Mouse (Mus musculus) megakaryocyte-erythroid progenitor cell, adult 5-6 weeks (primary cell): ENCODE measurements at regions not wholly inside any gene's neighbourhood (a gene's known extent, or its start where the extent isn't known, plus 50 kb on each side); places are given as distances from the start of the nearest gene placed in this dataset.

Source experiments
- ATAC-seq: replicated peaks from 2 replicates; pipeline ENCODE4 v1.8.0; 2016; ENCODE audit warnings: mild to moderate bottlenecking, inconsistent platforms; ENCODE audit not compliant: severe bottlenecking, poor library complexity, low FRiP score, low TSS enrichment

DNA sequence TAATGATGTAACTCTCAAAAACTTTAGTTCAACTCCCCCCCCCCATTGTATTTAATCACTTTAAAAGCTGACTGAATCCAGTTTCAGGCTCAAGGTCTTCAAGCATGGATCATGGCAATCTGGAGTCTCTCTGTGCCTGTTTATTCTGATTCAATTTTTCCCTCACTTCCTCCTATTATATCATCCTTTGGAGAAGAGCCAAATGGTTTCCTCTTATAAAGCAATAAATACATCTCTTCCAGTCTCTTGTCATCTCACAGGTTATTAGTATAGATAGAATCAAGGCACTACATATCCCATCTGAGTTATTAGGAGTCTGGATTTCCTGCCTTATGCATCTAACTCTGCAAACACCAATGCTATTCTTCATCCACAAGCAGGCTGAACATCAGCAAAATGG is 530.2 kb upstream of the Pdcd1 start:
- no peak for ATAC-seq

- no peak for ATAC-seq
Measured at GRCm38 (mm10) chr1:94581650-94582405, 529.5 kb upstream of the Pdcd1 start.

- ATAC-seq = no peak
Measured at GRCm38 (mm10) chr1:94532773-94533541, 480.6 kb upstream of the Pdcd1 start.

- no peak for ATAC-seq
Measured at GRCm38 (mm10) chr1:94504080-94504520, 451.7 kb upstream of the Pdcd1 start.

GRCm38 (mm10) chr1:94503379-94504079 is 451.2 kb upstream of the Pdcd1 start:
- ATAC-seq = no peak

DNA sequence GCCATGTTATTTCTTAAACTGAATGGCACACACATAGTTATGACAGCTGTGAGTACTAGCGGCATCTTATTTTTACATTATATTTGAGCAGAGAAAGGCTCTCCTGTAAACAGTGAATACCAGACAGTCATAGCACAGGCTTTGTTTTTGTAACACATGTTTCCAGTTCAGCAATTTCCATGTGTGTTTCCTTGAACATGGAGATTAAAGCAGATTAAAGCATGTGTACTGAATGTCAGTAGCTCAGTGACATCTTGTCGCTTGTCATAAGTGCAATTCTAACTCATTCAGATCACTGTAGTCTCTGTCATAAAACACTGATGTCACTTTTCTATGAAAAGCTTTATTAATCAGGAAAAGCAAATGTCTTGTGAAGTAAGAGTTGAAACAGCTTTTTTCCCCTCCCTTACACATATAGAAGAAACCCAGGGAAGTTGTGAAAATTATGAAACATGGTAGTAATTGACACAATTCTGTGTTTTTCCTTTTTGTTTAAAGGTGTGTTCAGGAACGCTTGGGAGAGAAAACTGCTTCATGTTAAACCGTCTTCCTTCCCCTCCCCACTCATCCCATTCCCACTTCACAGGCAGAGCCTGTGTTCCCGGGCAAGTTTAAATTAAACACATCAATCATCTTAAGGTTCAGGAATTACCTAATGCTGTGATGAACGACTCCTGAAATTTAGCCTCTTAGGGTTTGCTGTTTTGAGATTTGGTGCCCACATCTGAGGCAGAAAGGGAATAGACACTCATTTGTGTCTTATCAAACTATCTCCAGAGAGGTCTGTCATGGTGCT is 449.9 kb upstream of the Pdcd1 start:
- ATAC-seq = no peak

DNA sequence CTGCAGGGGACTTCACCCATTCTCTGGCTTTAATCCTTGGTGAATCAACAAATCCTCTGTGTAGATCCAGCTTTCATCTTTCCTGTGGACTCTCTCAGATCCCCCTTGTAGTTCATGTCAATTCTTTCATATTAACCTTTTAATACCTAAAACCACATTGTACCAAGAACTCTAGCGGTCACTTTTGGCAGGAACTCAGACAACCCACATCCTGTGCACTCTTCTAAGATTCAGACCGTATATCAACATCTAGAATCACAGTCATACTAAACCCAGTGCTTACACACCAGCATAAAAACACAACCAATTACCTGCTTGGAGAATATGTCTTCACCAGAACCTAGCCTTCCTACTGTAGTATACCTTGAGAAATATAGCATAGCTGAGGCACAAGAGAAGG is 444.6 kb upstream of the Pdcd1 start:
- ATAC-seq = no peak

- ATAC-seq = no peak
Measured at GRCm38 (mm10) chr1:94496341-94496740, 444.0 kb upstream of the Pdcd1 start.

GRCm38 (mm10) chr1:94487062-94487461 is 434.7 kb upstream of the Pdcd1 start:
- ATAC-seq = no peak

- ATAC-seq = peak; percentile 100
Measured at GRCm38 (mm10) chr1:94469834-94470233, 417.5 kb upstream of the Pdcd1 start.

- no peak for ATAC-seq
Measured at GRCm38 (mm10) chr1:94423731-94424130, 371.4 kb upstream of the Pdcd1 start.

DNA sequence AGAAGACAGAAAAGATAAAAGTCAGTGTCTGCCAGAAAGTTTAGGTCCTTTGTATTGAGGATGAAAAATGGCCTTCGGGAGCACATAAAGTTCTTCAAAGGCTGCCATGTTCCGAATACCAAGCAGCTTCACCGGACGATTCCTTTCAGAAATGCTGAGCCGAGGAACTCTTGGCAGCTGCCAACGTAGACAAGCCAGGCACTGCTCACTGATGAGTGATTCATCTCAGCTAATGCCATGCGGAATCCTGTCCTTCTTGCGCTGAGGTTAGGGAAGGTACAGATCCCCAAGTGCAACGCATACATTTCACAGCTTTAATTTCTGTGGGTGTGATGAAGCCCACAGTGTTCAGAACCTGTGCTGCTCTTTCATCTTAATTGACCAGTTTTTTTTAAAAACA is 360.7 kb upstream of the Pdcd1 start:
- no peak for ATAC-seq

DNA sequence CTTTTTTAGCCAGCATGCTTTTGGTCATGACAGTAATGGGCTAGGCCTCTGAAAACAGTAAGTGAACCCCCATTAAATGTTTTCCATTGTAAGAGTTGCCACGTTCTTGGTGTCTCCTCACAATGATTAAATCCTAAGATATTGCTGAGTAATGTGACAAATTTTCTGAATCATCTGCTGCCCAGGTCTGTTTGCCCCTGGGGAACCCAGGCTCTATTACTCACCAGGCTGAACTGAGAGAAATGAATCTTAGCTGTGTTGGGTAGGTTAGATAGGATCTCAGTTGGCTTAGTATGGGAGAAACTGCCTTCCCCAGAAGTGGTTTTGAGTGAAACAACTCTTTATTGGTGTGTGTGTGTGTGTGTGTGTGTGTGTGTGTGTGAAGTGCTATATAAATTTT is 314.3 kb upstream of the Pdcd1 start:
- no peak for ATAC-seq

- ATAC-seq = no peak
Measured at GRCm38 (mm10) chr1:94356996-94357395, 304.6 kb upstream of the Pdcd1 start.

DNA sequence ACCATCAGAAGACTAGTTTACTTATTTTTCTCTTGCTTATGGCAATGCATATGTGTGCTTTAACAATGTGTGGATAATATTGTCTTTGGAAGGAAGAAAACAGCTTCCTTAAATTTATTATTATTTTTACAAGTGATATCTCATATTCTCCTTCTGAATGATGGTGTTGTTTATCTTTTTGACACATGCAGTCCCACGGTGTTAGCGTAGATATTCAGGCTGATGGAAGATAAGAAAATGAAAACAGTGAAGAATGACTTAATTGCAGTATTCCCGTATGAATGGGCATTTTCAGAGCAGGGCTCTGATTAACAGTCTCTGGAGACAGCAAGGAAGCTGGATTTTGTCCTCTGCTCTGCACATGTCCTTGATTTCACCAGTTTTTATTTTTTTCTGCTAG is 303.5 kb upstream of the Pdcd1 start:
- ATAC-seq = no peak

DNA sequence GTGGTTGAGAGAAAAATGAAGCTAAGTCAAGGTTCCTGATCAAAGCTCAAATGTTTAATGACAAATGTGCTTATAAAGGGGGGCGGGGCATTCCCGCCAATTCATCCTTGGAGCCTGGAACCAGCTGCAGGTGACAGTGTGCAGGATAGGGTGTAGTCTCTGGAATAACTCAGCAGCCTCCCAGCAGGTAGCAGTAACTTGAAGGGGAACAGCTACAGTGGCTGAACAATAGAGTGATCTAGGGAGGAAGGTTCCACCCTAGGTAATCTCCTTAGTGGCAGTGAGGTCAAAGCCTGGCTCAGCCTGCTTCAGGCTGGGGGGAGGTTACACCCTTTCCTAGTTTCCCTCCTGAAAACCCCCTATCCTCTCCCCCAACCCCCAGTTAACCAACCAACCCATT is 290.2 kb upstream of the Pdcd1 start:
- ATAC-seq = no peak

- no peak for ATAC-seq
Measured at GRCm38 (mm10) chr1:94341237-94341636, 288.9 kb upstream of the Pdcd1 start.

GRCm38 (mm10) chr1:94318029-94318428 is 265.7 kb upstream of the Pdcd1 start:
- peak; percentile 67 for ATAC-seq

DNA sequence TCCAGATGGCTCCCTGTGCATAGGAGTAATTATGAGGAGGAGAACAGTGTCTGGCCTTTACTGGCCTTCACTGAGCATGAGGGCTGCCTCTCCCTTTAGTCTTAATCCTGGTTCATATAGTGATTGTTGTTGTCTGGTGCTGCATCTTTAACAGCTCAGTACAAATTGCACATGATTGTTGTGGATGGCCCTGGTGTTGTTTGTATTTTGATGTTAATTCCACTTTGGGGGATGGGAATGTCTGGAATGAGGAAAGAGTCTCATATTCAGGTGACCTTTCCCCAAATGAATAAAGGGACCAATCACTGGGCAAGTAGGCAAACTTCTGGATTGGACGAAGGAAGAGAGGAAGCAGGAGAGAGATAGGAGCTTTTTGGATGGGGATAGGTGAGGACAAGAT is 246.0 kb upstream of the Pdcd1 start:
- ATAC-seq = no peak

GRCm38 (mm10) chr1:94272569-94272968 is 220.2 kb upstream of the Pdcd1 start:
- no peak for ATAC-seq
